Mouse (Mus musculus) cortical plate, adult 2 months (tissue): ENCODE measurements around the gene Myrfl.

ENCODE experiments used
- CTCF ChIP-seq: fragments of 200-500 bp; IDR thresholded peaks from 2 replicates; pipeline ENCODE4 v1.5.1; 2011; ENCODE audit warnings: mild to moderate bottlenecking, control low read depth, low read length; ENCODE audit not compliant: insufficient read depth; ENCODE audit errors: extremely low read depth
- POLR2A ChIP-seq: fragments of 200-500 bp; IDR thresholded peaks from 2 replicates; pipeline ENCODE4 v1.6.1; 2011; ENCODE audit warnings: mild to moderate bottlenecking, low read length, control low read depth; ENCODE audit not compliant: insufficient read depth; ENCODE audit errors: extremely low read depth

DNA sequence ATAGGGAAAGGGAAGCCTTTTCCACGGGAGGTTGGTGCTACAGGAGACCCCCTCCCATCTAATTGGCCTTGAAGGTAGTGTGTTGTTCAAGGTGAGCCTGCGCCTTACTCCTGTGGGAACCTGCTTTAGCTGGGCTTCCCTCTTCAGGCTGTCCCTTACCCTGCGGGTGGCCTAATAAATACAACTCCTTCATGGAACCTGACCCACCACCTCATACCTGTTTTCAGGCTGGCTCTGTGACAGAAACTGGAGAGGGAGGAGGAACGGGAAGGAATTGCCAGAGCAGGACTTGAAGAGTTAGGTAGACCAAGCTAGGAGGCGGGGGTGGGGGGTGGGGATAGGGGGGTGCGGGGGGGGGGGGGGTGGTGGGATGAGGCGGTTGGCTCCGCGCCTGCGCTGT, 167.9 kb downstream of the Myrfl start:
- TF ChIP-seq CTCF = no peak
- no peak for TF ChIP-seq POLR2A
